Mouse (Mus musculus) forebrain, embryonic 16.5 days (tissue): ENCODE data around the gene Olfr223. TPM values are rescaled to one million over a fixed set of nuclear protein-coding genes. Genes with fewer than 3 reads are reported as not detected.

Source experiments
- ATAC-seq: fragments of 200-750 bp; cut with Nextera tagmentation; 2 replicates; pipeline ENCODE4 v1.8.0; 2017; ENCODE audit warnings: mild to moderate bottlenecking, moderate library complexity
- H3K27ac ChIP-seq: fragments of 300-500 bp; sonication (generic); 2 replicates; pipeline ENCODE4 v1.5.1; 2014; ENCODE audit warnings: low read length, control low read depth
- H3K27me3 ChIP-seq: fragments of 300-500 bp; sonication (generic); replicated peaks from 2 replicates; pipeline ENCODE4 v1.6.1; 2014; ENCODE audit warnings: low read length; ENCODE audit not compliant: control insufficient read depth, insufficient read depth
- H3K36me3 ChIP-seq: fragments of 300-500 bp; sonication (generic); 2 replicates; pipeline ENCODE4 v1.6.1; 2014; ENCODE audit not compliant: control insufficient read depth, insufficient read depth
- H3K4me1 ChIP-seq: fragments of 300-500 bp; sonication (generic); replicated peaks from 2 replicates; pipeline ENCODE4 v1.6.1; 2014; ENCODE audit warnings: low read length; ENCODE audit not compliant: control insufficient read depth, insufficient read depth
- H3K4me2 ChIP-seq: fragments of 300-500 bp; sonication (generic); 2 replicates; pipeline ENCODE4 v1.6.1; 2014; ENCODE audit warnings: mild to moderate bottlenecking, low read length, control low read depth
- H3K4me3 ChIP-seq: fragments of 300-500 bp; sonication (generic); replicated peaks from 2 replicates; pipeline ENCODE4 v1.5.1; 2014; ENCODE audit warnings: mild to moderate bottlenecking, low read length, control low read depth
- H3K9ac ChIP-seq: fragments of 300-500 bp; sonication (generic); replicated peaks from 2 replicates; pipeline ENCODE4 v1.6.1; 2014; ENCODE audit warnings: low read depth, low read length, control low read depth
- H3K9me3 ChIP-seq: fragments of 300-500 bp; sonication (generic); 2 replicates; pipeline ENCODE4 v1.6.1; 2016; ENCODE audit warnings: low read length; ENCODE audit not compliant: control insufficient read depth
- WGBS: fragments of 180-500 bp; shearing (Covaris S2); extraction: QIAGEN DNeasy Blood & Tissue Kit; methylation state at CpG from one replicate; pipeline ENCODE4 v1.1.7; 2014; 5-methylcytosine and 5-hydroxymethylcytosine counted together
- polyA plus RNA-seq: library from polyadenylated mRNA; unstranded; fragments of >200 nt; fragmentation: Nextera tagmentation; extraction: Ambion mirVana; gene quantifications from 2 replicates; pipeline ENCODE4 v1.2.1, GENCODE M21; 2015

The Olfr223 gene
- polyA plus RNA-seq, 1 experiment from 2014 or later, result not detected

- no peaks in the 10 kb centered on the region for H3K27me3 ChIP-seq
- H3K4me1 ChIP-seq, result no peaks in the 10 kb centered on the region
- H3K27ac ChIP-seq, result no peak overlapping the region
- H3K36me3 ChIP-seq, result no peaks in the 10 kb centered on the region
- no peaks in the 10 kb centered on the region for H3K9me3 ChIP-seq
- H3K4me2 ChIP-seq, result no peak overlapping the region
- H3K4me3 ChIP-seq, result no peak overlapping the region
- 73% methylated on average over 9 of the region's 9 CpGs for WGBS
- no peak for ATAC-seq
- H3K9ac ChIP-seq, result no peak overlapping the region
These were observed 30.3 kb downstream of the Olfr223 start for GRCm38 (mm10) chr11:59562837-59563236.

GRCm38 (mm10) chr11:59562336-59562735 lies 30.8 kb downstream of the Olfr223 start:
- H3K36me3 ChIP-seq, result no peaks in the 10 kb centered on the region
- H3K9ac ChIP-seq, result no peak overlapping the region
- no peak overlapping the region for H3K27ac ChIP-seq
- H3K4me1 ChIP-seq, result no peaks in the 10 kb centered on the region
- no peak overlapping the region for H3K4me3 ChIP-seq
- no peaks in the 10 kb centered on the region for H3K27me3 ChIP-seq
- no peak overlapping the region for H3K4me2 ChIP-seq
- no peak for ATAC-seq
- WGBS, result 96% methylated on average over 4 of the region's 4 CpGs
- H3K9me3 ChIP-seq, result no peaks in the 10 kb centered on the region

GRCm38 (mm10) chr11:59560906-59561305 lies 32.2 kb downstream of the Olfr223 start:
- 63% methylated on average over 3 of the region's 3 CpGs for WGBS
- H3K27me3 ChIP-seq, result no peaks in the 10 kb centered on the region

DNA sequence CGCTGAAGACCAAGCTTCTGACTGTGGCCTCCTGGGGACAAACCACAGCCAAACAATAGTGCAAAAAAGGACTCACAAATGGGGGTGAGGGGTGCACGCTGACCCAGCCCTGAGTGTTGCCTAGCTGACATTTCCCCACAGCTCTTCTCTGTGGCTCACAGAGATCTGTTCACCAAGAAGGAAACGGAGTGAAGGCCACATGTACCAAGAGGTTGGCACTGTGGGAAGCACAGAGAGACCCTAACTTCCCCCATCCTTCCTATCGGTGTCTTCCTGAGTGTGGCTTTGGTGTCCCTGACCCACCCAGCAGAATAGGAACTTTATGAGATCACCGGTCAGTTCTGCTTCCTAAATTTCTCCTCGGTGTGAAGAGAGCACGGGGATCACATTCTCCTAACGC lies 38.6 kb downstream of the Olfr223 start:
- no peak for ATAC-seq
- H3K4me3 ChIP-seq, result no peak overlapping the region
- no peaks in the 10 kb centered on the region for H3K27me3 ChIP-seq
- H3K9ac ChIP-seq, result no peak overlapping the region
- H3K36me3 ChIP-seq, result no peaks in the 10 kb centered on the region
- H3K27ac ChIP-seq, result no peak overlapping the region
- no peak overlapping the region for H3K4me2 ChIP-seq
- H3K9me3 ChIP-seq, result no peaks in the 10 kb centered on the region
- H3K4me1 ChIP-seq, result no peaks in the 10 kb centered on the region
- 78% methylated on average over 8 of the region's 8 CpGs for WGBS

More at GRCm38 (mm10) chr11:59560906-59561305, 32.2 kb downstream of the Olfr223 start:
- no peak overlapping the region for H3K4me2 ChIP-seq
- no peak overlapping the region for H3K4me3 ChIP-seq
- ATAC-seq, result no peak
- H3K9me3 ChIP-seq, result no peaks in the 10 kb centered on the region
- no peaks in the 10 kb centered on the region for H3K4me1 ChIP-seq
- H3K9ac ChIP-seq, result no peak overlapping the region
- H3K36me3 ChIP-seq, result no peaks in the 10 kb centered on the region
- no peak overlapping the region for H3K27ac ChIP-seq

DNA sequence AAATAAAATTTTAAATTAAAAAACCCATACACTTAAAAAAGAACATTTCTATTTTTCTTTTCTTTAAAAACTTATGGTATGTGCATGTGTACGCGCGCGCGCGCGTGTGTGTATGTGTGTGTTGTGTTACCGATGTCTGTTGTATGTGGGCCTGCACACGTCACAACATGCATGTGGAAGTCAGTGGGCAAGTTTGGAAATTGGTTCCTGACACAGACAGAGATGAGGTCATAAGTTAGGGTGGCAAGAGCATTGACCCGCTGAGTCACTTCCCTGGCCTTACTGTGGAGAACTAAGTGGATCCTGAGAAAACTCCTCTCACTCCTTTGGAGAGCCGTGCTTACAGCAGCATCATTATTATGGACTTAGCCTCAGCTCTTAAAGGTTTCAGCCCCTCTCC lies 39.0 kb downstream of the Olfr223 start:
- Histone ChIP-seq H3K9me3 (no peaks in the 10 kb centered on the region), H3K27me3 (no peaks in the 10 kb centered on the region), H3K4me1 (no peaks in the 10 kb centered on the region), H3K4me2 (no peak overlapping the region), H3K36me3 (no peaks in the 10 kb centered on the region), H3K4me3 (no peak overlapping the region), H3K9ac (no peak overlapping the region), H3K27ac (no peak overlapping the region)
- WGBS, result 92% methylated on average over 11 of the region's 11 CpGs
- ATAC-seq, result no peak

GRCm38 (mm10) chr11:59544005-59544404 lies 49.1 kb downstream of the Olfr223 start:
- no peaks in the 10 kb centered on the region for H3K4me1 ChIP-seq
- no peak overlapping the region for H3K4me2 ChIP-seq
- no peaks in the 10 kb centered on the region for H3K27me3 ChIP-seq
- no peaks in the 10 kb centered on the region for H3K9me3 ChIP-seq
- H3K4me3 ChIP-seq, result no peak overlapping the region
- H3K9ac ChIP-seq, result no peak overlapping the region
- no peaks in the 10 kb centered on the region for H3K36me3 ChIP-seq
- no peak for ATAC-seq
- H3K27ac ChIP-seq, result no peak overlapping the region
- WGBS, result 89% methylated on average over 9 of the region's 9 CpGs

GRCm38 (mm10) chr11:59543376-59543775 lies 49.7 kb downstream of the Olfr223 start:
- no peak for ATAC-seq
- Histone ChIP-seq H3K4me3 (no peak overlapping the region), H3K27ac (no peak overlapping the region), H3K27me3 (no peaks in the 10 kb centered on the region), H3K9me3 (no peaks in the 10 kb centered on the region), H3K4me2 (no peak overlapping the region), H3K36me3 (no peaks in the 10 kb centered on the region), H3K4me1 (no peaks in the 10 kb centered on the region), H3K9ac (no peak overlapping the region)
- 95% methylated on average over 3 of the region's 3 CpGs for whole genome bisulfite sequencing

- WGBS, result 84% methylated on average over 6 of the region's 6 CpGs
- ATAC-seq, result no peak
These were observed 50.6 kb downstream of the Olfr223 start for GRCm38 (mm10) chr11:59542442-59542841.

DNA sequence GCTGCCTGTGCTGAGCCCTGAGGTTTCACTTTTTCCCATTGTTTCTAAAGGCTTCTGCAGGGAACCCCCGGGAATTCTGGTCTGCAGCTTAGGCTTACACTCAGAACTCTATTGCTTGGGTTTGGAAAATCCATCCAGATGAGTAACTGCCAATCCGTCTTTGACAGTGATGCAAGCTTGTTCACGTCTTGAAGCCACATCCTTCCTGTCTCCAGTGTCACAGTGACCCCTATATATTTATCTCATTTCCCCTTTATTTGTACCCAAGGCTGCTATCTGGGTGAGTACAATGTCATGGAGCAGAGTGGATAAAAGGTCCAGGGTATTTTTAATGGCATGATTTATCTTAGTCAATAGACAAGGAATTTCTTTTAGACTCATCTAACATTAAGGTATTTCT lies 51.8 kb downstream of the Olfr223 start, which contains the start of gene Nlrp3:
Gene Nlrp3, plus strand, starts transcription at position 245 of the 400 bp plus-strand sequence.
- no peak within 1 kb of the TSS for H3K4me3 ChIP-seq
- no peak within 1 kb of the TSS for H3K27ac ChIP-seq
- H3K36me3 ChIP-seq, result no peaks in the 10 kb centered on the region
- H3K9ac ChIP-seq, result no peak within 1 kb of the TSS
- no peaks in the 10 kb centered on the region for H3K27me3 ChIP-seq
- no peaks in the 10 kb centered on the region for H3K9me3 ChIP-seq
- no peak for ATAC-seq
- WGBS, result 45% methylated on average over 3 of the region's 3 CpGs
- no peak within 1 kb of the TSS for H3K4me2 ChIP-seq
- no peaks in the 10 kb centered on the region for H3K4me1 ChIP-seq

More at GRCm38 (mm10) chr11:59542442-59542841, 50.6 kb downstream of the Olfr223 start:
- H3K9ac ChIP-seq, result no peak overlapping the region
- H3K4me2 ChIP-seq, result no peak overlapping the region
- no peaks in the 10 kb centered on the region for H3K9me3 ChIP-seq
- H3K4me1 ChIP-seq, result no peaks in the 10 kb centered on the region
- no peak overlapping the region for H3K27ac ChIP-seq
- H3K27me3 ChIP-seq, result no peaks in the 10 kb centered on the region
- H3K36me3 ChIP-seq, result no peaks in the 10 kb centered on the region
- H3K4me3 ChIP-seq, result no peak overlapping the region

- no peak for ATAC-seq
- no peak overlapping the region for H3K4me2 ChIP-seq
- 81% methylated on average over 3 of the region's 3 CpGs for WGBS
These were observed 53.0 kb downstream of the Olfr223 start for GRCm38 (mm10) chr11:59540123-59540522.

More at GRCm38 (mm10) chr11:59540123-59540522, 53.0 kb downstream of the Olfr223 start:
- no peak overlapping the region for H3K9ac ChIP-seq
- H3K27ac ChIP-seq, result no peak overlapping the region
- no peaks in the 10 kb centered on the region for H3K9me3 ChIP-seq
- no peak overlapping the region for H3K4me3 ChIP-seq
- H3K27me3 ChIP-seq, result no peaks in the 10 kb centered on the region
- H3K4me1 ChIP-seq, result no peaks in the 10 kb centered on the region
- no peaks in the 10 kb centered on the region for H3K36me3 ChIP-seq
